Mouse (Mus musculus) common myeloid progenitor, adult 5-6 weeks (primary cell): ENCODE measurements around the gene Srbd1. TPM values are rescaled to one million over a fixed set of nuclear protein-coding genes. Genes with fewer than 3 reads are reported as not detected.

Experiments
- ATAC-seq: replicated peaks from 2 replicates; pipeline ENCODE4 v1.8.0; 2016; ENCODE audit warnings: low read depth, mild to moderate bottlenecking, moderate TSS enrichment, inconsistent platforms; ENCODE audit not compliant: poor library complexity, severe bottlenecking
- total RNA-seq: library from RNA; stranded (forward); fragments of 200-1000, 187-1606 nt; gene quantifications from 2 replicates; pipeline ENCODE4 v1.2.3, GENCODE M21; 2017

Gene Srbd1
- total RNA-seq, 1 experiment from 2014 or later, result 35.6 TPM

GRCm38 (mm10) chr17:86149726-86150125 lies 4.8 kb upstream of the Srbd1 start:
- ATAC-seq, result no peak

GRCm38 (mm10) chr17:86144537-86145078 lies 367 bp downstream of the Srbd1 start:
- peak; percentile 59 for ATAC-seq

- ATAC-seq, result no peak
These were observed 9.1 kb downstream of the Srbd1 start for GRCm38 (mm10) chr17:86135835-86136234.

- ATAC-seq, result no peak
These were observed 10.5 kb downstream of the Srbd1 start for GRCm38 (mm10) chr17:86134461-86134860.

- peak; percentile 68; the same call in 1 of the 2 replicates for ATAC-seq
These were observed 12.4 kb downstream of the Srbd1 start for GRCm38 (mm10) chr17:86132534-86132933.

GRCm38 (mm10) chr17:86128198-86128597 lies 16.8 kb downstream of the Srbd1 start:
- 0 out of 2 replicates have a peak, but pooled peaks have one; percentile 22 for ATAC-seq

- ATAC-seq, result no peak
These were observed 19.1 kb downstream of the Srbd1 start for GRCm38 (mm10) chr17:86125908-86126307.

- no peak for ATAC-seq
These were observed 21.8 kb downstream of the Srbd1 start for GRCm38 (mm10) chr17:86123146-86123545.

GRCm38 (mm10) chr17:86096875-86097274 lies 48.1 kb downstream of the Srbd1 start:
- ATAC-seq, result no peak

- ATAC-seq, result no peak
These were observed 51.9 kb downstream of the Srbd1 start for GRCm38 (mm10) chr17:86093124-86093523.

GRCm38 (mm10) chr17:86091631-86092030 lies 53.3 kb downstream of the Srbd1 start:
- ATAC-seq, result no peak

- ATAC-seq, result no peak
These were observed 54.9 kb downstream of the Srbd1 start for GRCm38 (mm10) chr17:86089893-86090588.

- no peak for ATAC-seq
These were observed 57.1 kb downstream of the Srbd1 start for GRCm38 (mm10) chr17:86087922-86088321.

- no peak for ATAC-seq
These were observed 58.8 kb downstream of the Srbd1 start for GRCm38 (mm10) chr17:86086191-86086590.

GRCm38 (mm10) chr17:86083207-86083606 lies 61.8 kb downstream of the Srbd1 start:
- no peak for ATAC-seq

- no peak; the same call in 1 of the 2 replicates for ATAC-seq
These were observed 66.9 kb downstream of the Srbd1 start for GRCm38 (mm10) chr17:86078060-86078459.

- no peak for ATAC-seq
These were observed 77.5 kb downstream of the Srbd1 start for GRCm38 (mm10) chr17:86067444-86067843.

GRCm38 (mm10) chr17:86065833-86066232 lies 79.1 kb downstream of the Srbd1 start:
- ATAC-seq, result no peak

- ATAC-seq, result peak; percentile 92
These were observed 81.5 kb downstream of the Srbd1 start for GRCm38 (mm10) chr17:86063461-86063860.

- ATAC-seq, result no peak
These were observed 84.1 kb downstream of the Srbd1 start for GRCm38 (mm10) chr17:86060911-86061310.

- ATAC-seq, result no peak
These were observed 104.6 kb downstream of the Srbd1 start for GRCm38 (mm10) chr17:86040221-86040984.
